Mouse (Mus musculus): ENCODE data around the gene Gfod1. TPM values are rescaled to one million over a fixed set of nuclear protein-coding genes. Genes with fewer than 3 reads are reported as not detected.
A peak's percentile ranks its signal among the peaks of the same experiment; 100 is the strongest.

Gene Gfod1
- polyA plus RNA-seq, 1 experiment, result 10.4 TPM

DNA sequence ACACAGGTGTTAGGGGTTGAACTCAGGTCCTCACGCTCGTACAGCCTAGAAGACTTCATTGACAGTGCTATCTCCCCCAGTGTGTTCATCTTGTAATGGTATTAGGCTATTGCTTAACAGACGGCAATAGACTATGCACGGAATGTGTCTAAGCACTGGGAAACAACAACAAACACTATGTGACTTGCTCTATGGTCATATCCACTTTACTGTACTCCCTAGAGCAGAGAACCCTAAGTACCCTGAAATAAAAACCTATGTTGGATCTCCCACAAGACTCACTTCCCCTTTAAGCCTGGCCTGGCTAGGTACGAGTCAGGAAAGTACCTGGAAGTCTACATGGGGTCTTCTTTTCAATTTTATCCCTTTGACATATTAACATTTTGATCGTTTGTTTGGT is 82.7 kb downstream of the Gfod1 start:
- Histone ChIP-seq H3K4me3 (replicated peaks; ENCODE audit: control insufficient read depth, low read depth, low read length) (no peak overlapping the region), H3K27ac (ENCODE audit: control insufficient read depth, insufficient read depth, low read depth, low read length, poor library complexity) (no peak overlapping the region), H3K4me1 (ENCODE audit: control insufficient read depth, insufficient read depth, low read length) (peaks cover 8% of the 10 kb centered on the region)
- no peak for TF ChIP-seq POLR2A (IDR thresholded peaks at IDR 0.05; ENCODE audit: borderline replicate concordance, control insufficient read depth, low read depth, low read length)
- no peak for TF ChIP-seq CTCF (IDR thresholded peaks at IDR 0.05; ENCODE audit: control insufficient read depth, insufficient read depth, low read length)
- WGBS, result 53% methylated on average over 6 of the region's 6 CpGs

DNA sequence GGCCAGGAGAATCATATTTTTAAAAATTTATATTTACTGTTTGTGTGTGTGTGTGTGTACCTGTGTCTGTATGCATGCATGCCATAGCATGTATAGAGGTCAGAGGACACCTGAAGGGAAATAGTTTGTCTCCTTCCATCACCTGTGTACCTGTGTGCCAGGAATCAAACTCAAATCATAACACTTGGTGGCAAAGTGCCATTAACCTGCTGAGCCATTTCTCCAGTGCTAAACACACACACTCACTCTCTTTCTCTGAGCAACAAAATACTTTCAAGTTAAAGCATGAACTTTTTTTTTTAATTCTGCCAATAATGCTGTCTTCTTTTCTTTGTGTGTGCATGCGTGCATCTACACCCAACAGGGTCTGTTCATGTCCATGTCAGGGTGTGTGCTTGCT is 83.3 kb downstream of the Gfod1 start:
- Histone ChIP-seq H3K27ac (ENCODE audit: control insufficient read depth, insufficient read depth, low read depth, low read length, poor library complexity) (no peak overlapping the region), H3K4me1 (ENCODE audit: control insufficient read depth, insufficient read depth, low read length) (peaks cover 13% of the 10 kb centered on the region), H3K4me3 (replicated peaks; ENCODE audit: control insufficient read depth, low read depth, low read length) (no peak overlapping the region)
- 93% methylated on average over 1 of the region's 1 CpGs for WGBS
- TF ChIP-seq CTCF (IDR thresholded peaks at IDR 0.05; ENCODE audit: control insufficient read depth, insufficient read depth, low read length) (no peak), POLR2A (IDR thresholded peaks at IDR 0.05; ENCODE audit: borderline replicate concordance, control insufficient read depth, low read depth, low read length) (no peak)

DNA sequence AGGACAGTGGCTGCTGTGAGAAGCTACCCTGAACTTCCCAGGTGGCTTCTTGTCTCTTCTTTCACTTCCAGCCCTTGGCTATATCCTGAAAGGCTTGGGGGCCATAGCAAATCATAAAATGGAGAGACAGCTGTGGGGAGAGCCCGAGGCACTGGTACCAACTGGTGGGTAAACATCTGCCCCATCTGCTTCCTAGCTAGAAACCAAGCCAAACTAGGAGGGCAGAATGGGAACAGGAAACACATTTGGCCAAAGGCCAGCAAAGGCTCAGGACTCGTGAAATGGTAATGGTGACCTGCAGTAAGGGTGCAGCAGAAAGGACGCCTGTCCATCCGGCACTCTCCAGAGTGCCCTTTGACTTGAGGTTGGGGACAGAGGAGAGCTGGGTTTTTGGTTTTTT is 85.2 kb downstream of the Gfod1 start:
- H3K27ac ChIP-seq (ENCODE audit: control insufficient read depth, insufficient read depth, low read depth, low read length, poor library complexity), result peak overlapping the region; percentile 54; the same call in 1 of the 2 replicates
- peaks cover 19% of the 10 kb centered on the region for H3K4me1 ChIP-seq (ENCODE audit: control insufficient read depth, insufficient read depth, low read length)
- no peak for TF ChIP-seq POLR2A (IDR thresholded peaks at IDR 0.05; ENCODE audit: borderline replicate concordance, control insufficient read depth, low read depth, low read length)
- TF ChIP-seq CTCF (IDR thresholded peaks at IDR 0.05; ENCODE audit: control insufficient read depth, insufficient read depth, low read length), result no peak
- WGBS, result 33% methylated on average over 4 of the region's 4 CpGs
- no peak overlapping the region for H3K4me3 ChIP-seq (replicated peaks; ENCODE audit: control insufficient read depth, low read depth, low read length)

DNA sequence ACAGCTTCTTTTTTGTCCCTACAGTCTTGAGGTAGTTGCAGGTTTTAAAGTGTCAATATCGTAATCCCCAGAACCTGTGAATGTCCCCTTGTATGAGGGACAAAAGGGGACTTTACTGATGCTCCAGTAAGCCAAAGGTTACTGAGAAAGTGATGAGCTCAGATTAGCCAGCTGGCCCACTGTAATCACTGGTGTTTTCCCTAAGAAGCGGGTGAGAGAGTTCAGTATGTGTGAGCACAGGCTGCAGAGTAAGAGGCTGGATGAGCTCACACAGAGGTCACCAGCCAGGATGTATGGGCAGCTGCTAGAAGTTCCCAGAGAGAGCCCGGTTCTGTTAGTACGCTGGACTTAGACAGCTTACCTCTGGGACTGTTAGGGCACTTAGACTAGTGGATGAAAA is 85.7 kb downstream of the Gfod1 start:
- TF ChIP-seq CTCF (IDR thresholded peaks at IDR 0.05; ENCODE audit: control insufficient read depth, insufficient read depth, low read length), result no peak
- TF ChIP-seq POLR2A (IDR thresholded peaks at IDR 0.05; ENCODE audit: borderline replicate concordance, control insufficient read depth, low read depth, low read length), result no peak
- 49% methylated on average over 4 of the region's 4 CpGs for WGBS
- Histone ChIP-seq H3K27ac (ENCODE audit: control insufficient read depth, insufficient read depth, low read depth, low read length, poor library complexity) (peak overlapping the region; percentile 54; the same call in 1 of the 2 replicates), H3K4me1 (ENCODE audit: control insufficient read depth, insufficient read depth, low read length) (peaks cover 21% of the 10 kb centered on the region), H3K4me3 (replicated peaks; ENCODE audit: control insufficient read depth, low read depth, low read length) (no peak overlapping the region)

DNA sequence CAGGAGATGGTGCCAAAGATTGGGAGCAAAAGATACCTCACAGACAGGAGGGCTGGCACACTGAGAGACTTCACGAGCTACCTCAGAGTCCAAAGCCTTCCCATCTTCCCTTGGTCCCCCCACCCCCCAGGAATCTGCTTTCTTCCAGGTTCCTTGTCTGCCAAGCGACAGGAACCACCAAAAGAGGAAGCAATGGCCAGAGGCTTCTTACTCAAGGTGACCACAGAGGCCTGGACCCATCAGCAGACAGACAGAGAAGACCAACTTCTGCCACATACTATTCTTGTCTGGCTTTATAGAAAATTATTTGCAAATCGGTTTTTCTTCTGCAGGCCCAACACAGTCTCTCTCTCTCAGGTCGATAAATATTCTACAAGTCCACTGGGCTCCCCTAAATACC is 86.3 kb downstream of the Gfod1 start:
- Histone ChIP-seq H3K4me1 (ENCODE audit: control insufficient read depth, insufficient read depth, low read length) (peaks cover 21% of the 10 kb centered on the region), H3K4me3 (replicated peaks; ENCODE audit: control insufficient read depth, low read depth, low read length) (no peak overlapping the region), H3K27ac (ENCODE audit: control insufficient read depth, insufficient read depth, low read depth, low read length, poor library complexity) (peak overlapping the region; percentile 16; the same call in 1 of the 2 replicates)
- TF ChIP-seq POLR2A (IDR thresholded peaks at IDR 0.05; ENCODE audit: borderline replicate concordance, control insufficient read depth, low read depth, low read length) (no peak), CTCF (IDR thresholded peaks at IDR 0.05; ENCODE audit: control insufficient read depth, insufficient read depth, low read length) (no peak)
- WGBS, result 12% methylated on average over 4 of the region's 4 CpGs

DNA sequence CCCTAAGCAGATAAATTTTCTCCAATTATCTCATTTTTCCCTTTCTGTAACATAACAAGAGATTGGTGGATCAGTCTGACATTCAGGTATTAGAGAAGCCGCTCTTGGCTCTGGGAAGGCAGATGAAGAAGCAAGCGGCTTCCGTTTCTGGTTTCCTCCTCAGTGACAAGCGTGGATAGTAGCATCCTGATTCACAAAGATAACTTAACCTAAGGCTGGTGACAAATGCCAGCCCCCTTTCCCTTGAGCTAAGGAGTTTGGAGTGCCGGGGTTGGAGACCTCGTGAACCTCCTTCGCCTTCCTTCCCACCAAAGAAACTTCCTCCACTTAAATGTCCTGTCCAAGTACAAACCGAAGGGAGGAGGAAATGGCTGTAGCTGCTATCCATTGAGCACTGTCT is 86.9 kb downstream of the Gfod1 start:
- H3K4me3 ChIP-seq (replicated peaks; ENCODE audit: control insufficient read depth, low read depth, low read length), result no peak overlapping the region
- TF ChIP-seq POLR2A (IDR thresholded peaks at IDR 0.05; ENCODE audit: borderline replicate concordance, control insufficient read depth, low read depth, low read length) (no peak), CTCF (IDR thresholded peaks at IDR 0.05; ENCODE audit: control insufficient read depth, insufficient read depth, low read length) (no peak)
- WGBS, result 11% methylated on average over 8 of the region's 8 CpGs
- peak overlapping the region; percentile 16 for H3K27ac ChIP-seq (ENCODE audit: control insufficient read depth, insufficient read depth, low read depth, low read length, poor library complexity)
- peaks cover 23% of the 10 kb centered on the region for H3K4me1 ChIP-seq (ENCODE audit: control insufficient read depth, insufficient read depth, low read length)

DNA sequence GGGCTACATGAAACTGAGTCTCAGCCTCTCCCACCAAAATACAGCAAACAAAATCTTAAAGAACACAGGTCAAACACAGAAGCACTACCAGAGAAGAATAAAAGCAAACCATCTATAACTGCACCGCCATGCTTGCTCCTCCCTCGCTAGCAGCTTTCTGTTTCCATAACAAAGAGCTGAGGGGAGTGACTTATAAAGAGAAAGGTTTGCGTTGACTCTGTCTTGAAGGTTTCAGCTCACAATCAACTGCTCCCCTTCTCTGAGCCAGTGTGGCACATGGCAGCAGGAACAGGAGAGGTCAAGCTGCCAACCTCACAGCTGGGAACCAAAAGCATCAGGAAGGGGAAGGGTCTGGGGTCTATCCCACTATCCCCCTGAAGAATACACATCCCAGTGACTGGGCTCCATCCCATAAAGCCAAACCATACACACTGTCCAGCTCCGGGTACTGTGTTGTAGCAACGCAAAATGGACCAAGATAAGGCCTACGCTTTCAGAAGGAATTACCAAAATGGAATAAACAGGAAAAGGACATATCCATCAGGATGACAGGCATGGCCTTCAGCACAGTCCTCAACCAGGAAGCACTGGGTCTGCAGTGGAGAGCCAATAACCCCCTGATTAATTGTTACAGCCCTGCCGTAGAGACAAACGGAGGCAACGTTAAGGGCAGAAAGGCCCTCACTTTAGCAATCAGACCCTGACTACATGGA is 87.8 kb downstream of the Gfod1 start:
- H3K27ac ChIP-seq (ENCODE audit: control insufficient read depth, insufficient read depth, low read depth, low read length, poor library complexity), result peak overlapping the region; percentile 72
- peaks cover 26% of the 10 kb centered on the region for H3K4me1 ChIP-seq (ENCODE audit: control insufficient read depth, insufficient read depth, low read length)
- H3K4me3 ChIP-seq (replicated peaks; ENCODE audit: control insufficient read depth, low read depth, low read length), result no peak overlapping the region
- no peak for TF ChIP-seq POLR2A (IDR thresholded peaks at IDR 0.05; ENCODE audit: borderline replicate concordance, control insufficient read depth, low read depth, low read length)
- no peak for TF ChIP-seq CTCF (IDR thresholded peaks at IDR 0.05; ENCODE audit: control insufficient read depth, insufficient read depth, low read length)
- WGBS, result 72% methylated on average over 9 of the region's 9 CpGs

DNA sequence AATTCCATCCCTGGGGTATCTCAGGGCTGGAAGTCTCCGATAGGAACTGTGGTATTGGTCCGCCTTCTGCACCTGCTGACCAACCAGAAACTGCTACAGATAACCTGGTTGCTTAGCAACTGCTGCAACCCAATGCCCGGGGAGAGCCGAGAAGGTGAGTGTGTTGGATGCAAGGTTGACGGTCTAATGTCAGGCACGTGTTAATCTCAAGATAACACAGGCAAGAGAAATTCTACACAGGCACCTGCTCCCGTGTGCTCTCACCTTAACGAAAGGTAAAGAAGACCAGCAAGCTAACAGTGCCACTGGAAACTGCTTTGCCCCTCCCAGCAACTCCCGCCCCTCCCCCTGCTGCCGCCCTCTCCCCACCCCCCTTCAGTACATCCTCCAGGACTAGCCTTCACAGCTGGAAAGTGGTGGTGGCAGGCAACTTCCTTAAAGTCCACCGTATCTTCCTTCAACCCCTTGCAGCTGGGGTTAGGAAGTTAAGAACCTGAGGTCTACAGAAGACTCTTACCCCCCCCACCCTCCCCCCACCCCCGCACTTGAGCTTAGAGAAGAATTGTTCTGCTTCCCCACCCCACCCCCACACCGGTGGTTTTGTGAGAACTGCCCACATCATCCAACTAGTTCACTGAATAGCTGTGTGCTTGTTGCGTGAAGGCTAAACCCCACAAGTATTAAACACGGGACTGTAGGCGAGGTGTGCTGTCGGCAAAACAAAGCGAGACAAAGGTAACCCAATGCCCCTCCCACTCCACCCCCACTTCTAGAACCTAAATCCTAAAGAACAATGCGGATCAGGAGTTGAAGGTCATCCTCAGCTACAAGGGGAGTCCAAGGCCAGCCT is 88.6 kb downstream of the Gfod1 start:
- Histone ChIP-seq H3K4me3 (replicated peaks; ENCODE audit: control insufficient read depth, low read depth, low read length) (no peak overlapping the region), H3K4me1 (ENCODE audit: control insufficient read depth, insufficient read depth, low read length) (peaks cover 26% of the 10 kb centered on the region), H3K27ac (ENCODE audit: control insufficient read depth, insufficient read depth, low read depth, low read length, poor library complexity) (peak overlapping the region; percentile 72)
- TF ChIP-seq POLR2A (IDR thresholded peaks at IDR 0.05; ENCODE audit: borderline replicate concordance, control insufficient read depth, low read depth, low read length), result no peak
- TF ChIP-seq CTCF (IDR thresholded peaks at IDR 0.05; ENCODE audit: control insufficient read depth, insufficient read depth, low read length), result no peak
- 9% methylated on average over 19 of the region's 19 CpGs for WGBS

All from bone marrow, adult 2 months (tissue).